Mouse (Mus musculus): ENCODE measurements around the gene Aloxe3. TPM values are rescaled to one million over a fixed set of nuclear protein-coding genes. Genes with fewer than 3 reads are reported as not detected.

Aloxe3 gene
- polyA plus RNA-seq, 1 experiment from 2014 or later, result 8.1 TPM

GRCm38 (mm10) chr11:69125041-69125851 lies 450 bp upstream of the Aloxe3 start:
- no peaks in the 10 kb centered on the region for H3K27me3 ChIP-seq (replicated peaks; ENCODE audit: control insufficient read depth, insufficient read depth, low read length)
- H3K4me3 ChIP-seq (ENCODE audit: low read length), result peak overlapping the region; percentile 47
- H3K36me3 ChIP-seq (ENCODE audit: control insufficient read depth, insufficient read depth, low read length), result no peaks in the 10 kb centered on the region
- H3K27ac ChIP-seq (ENCODE audit: low read depth, low read length), result peak overlapping the region; percentile 49
- H3K4me2 ChIP-seq (ENCODE audit: low read length), result peak overlapping the region; percentile 59
- no peaks in the 10 kb centered on the region for H3K9me3 ChIP-seq (ENCODE audit: control insufficient read depth, low read length)
- ATAC-seq, result peak; percentile 53
- WGBS, result under 1% methylated on average over 24 of the region's 24 CpGs
- peak overlapping the region; percentile 55 for H3K9ac ChIP-seq (ENCODE audit: low read depth, low read length)
- peaks cover 7% of the 10 kb centered on the region for H3K4me1 ChIP-seq (ENCODE audit: control insufficient read depth, insufficient read depth, low read depth, low read length)

DNA sequence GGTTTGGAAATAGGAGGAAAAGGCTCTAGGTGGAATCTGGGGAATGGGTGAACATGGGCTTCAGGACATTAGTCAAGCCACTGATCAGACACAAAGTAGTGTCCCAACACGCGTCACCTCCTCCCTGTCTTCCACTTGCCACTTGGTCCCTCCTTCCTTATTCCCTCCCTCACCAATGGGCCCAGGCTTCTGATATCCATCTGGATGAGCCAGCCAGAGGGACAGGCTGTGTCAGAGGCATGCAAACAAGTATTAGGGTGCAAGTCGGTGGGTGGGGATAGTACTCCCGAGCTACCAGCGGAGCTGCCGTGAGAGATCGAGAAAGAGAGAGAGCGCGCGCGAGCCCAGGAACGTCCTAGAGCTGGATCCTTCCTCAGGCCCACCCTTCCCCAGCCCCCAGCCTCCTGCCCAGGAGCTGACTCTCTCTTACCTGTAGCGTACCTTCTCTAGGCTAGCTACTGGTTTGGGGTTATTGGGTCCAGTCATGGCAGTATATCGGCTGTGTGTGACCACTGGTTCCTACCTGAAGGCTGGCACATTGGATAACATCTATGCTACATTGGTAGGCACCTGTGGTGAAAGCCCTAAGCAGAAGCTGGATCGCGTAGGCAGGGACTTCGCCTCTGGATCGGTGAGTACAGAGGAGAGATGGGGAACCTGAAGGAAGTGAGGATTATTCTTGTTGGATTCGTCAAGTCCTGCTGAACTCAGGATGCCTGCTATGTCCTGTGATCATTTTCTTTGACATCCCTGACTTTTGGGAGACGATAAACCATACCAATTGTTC lies 416 bp downstream of the Aloxe3 start:
- 8% methylated on average over 20 of the region's 20 CpGs for WGBS
- H3K27me3 ChIP-seq (replicated peaks; ENCODE audit: control insufficient read depth, insufficient read depth, low read length), result no peaks in the 10 kb centered on the region
- peak overlapping the region; percentile 55 for H3K9ac ChIP-seq (ENCODE audit: low read depth, low read length)
- H3K36me3 ChIP-seq (ENCODE audit: control insufficient read depth, insufficient read depth, low read length), result no peaks in the 10 kb centered on the region
- H3K4me1 ChIP-seq (ENCODE audit: control insufficient read depth, insufficient read depth, low read depth, low read length), result no peaks in the 10 kb centered on the region
- ATAC-seq, result no peak
- H3K4me2 ChIP-seq (ENCODE audit: low read length), result peak overlapping the region; percentile 59
- H3K9me3 ChIP-seq (ENCODE audit: control insufficient read depth, low read length), result no peaks in the 10 kb centered on the region
- peak overlapping the region; percentile 49 for H3K27ac ChIP-seq (ENCODE audit: low read depth, low read length)
- H3K4me3 ChIP-seq (ENCODE audit: low read length), result peak overlapping the region; percentile 47

- ATAC-seq, result no peak
- Histone ChIP-seq H3K9ac (ENCODE audit: low read depth, low read length) (peak overlapping the region; percentile 55; the same call in 1 of the 2 replicates), H3K27ac (ENCODE audit: low read depth, low read length) (no peak overlapping the region), H3K27me3 (replicated peaks; ENCODE audit: control insufficient read depth, insufficient read depth, low read length) (no peaks in the 10 kb centered on the region), H3K9me3 (ENCODE audit: control insufficient read depth, low read length) (no peaks in the 10 kb centered on the region), H3K4me1 (ENCODE audit: control insufficient read depth, insufficient read depth, low read depth, low read length) (no peaks in the 10 kb centered on the region), H3K4me2 (ENCODE audit: low read length) (peak overlapping the region; percentile 59), H3K4me3 (ENCODE audit: low read length) (peak overlapping the region; percentile 47), H3K36me3 (ENCODE audit: control insufficient read depth, insufficient read depth, low read length) (no peaks in the 10 kb centered on the region)
- WGBS, result 74% methylated on average over 2 of the region's 2 CpGs
These were observed 1.0 kb downstream of the Aloxe3 start for GRCm38 (mm10) chr11:69126706-69127095.

DNA sequence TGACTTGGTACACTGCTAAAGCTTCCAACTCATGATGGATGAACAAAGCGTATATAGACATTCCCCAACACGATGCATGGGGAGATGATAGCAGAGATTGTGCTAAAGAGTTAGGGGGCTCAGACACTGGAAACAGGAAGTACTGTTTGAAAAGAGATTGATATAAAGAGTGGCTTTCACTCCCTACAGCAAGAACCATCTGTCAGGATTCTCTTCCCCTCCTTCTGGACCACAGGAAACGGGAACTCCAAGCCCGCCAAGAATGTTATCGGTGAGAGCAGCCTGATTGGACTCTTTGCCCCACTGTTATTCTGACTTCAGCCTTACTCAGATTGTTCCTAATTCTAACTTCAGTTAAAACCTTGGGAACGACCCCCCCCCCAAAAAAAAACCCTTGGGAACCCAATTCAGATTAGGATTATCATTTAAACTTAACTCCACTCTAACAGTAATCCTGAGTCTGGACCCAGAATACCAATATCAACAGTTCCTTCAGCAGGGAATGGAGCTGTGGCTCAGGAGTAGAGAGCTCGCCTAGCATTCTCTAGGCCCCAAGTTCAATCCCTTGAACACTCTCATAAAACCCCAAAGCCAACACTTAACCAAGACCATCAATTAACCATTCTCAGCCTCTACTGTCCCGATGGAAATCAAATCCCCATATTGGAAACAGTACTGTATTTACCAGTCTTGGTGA lies 2.9 kb downstream of the Aloxe3 start:
- Histone ChIP-seq H3K27ac (ENCODE audit: low read depth, low read length) (no peak overlapping the region), H3K4me2 (ENCODE audit: low read length) (no peak overlapping the region), H3K9me3 (ENCODE audit: control insufficient read depth, low read length) (no peaks in the 10 kb centered on the region), H3K4me3 (ENCODE audit: low read length) (no peak overlapping the region), H3K36me3 (ENCODE audit: control insufficient read depth, insufficient read depth, low read length) (no peaks in the 10 kb centered on the region), H3K4me1 (ENCODE audit: control insufficient read depth, insufficient read depth, low read depth, low read length) (0 out of 2 replicates have a peak, but pooled peaks cover under 1% of the 10 kb centered on the region), H3K27me3 (replicated peaks; ENCODE audit: control insufficient read depth, insufficient read depth, low read length) (no peaks in the 10 kb centered on the region), H3K9ac (ENCODE audit: low read depth, low read length) (no peak overlapping the region)
- WGBS, result 74% methylated on average over 8 of the region's 8 CpGs
- ATAC-seq, result no peak

- Histone ChIP-seq H3K9ac (ENCODE audit: low read depth, low read length) (peak overlapping the region; percentile 64), H3K27ac (ENCODE audit: low read depth, low read length) (peak overlapping the region; percentile 42; the same call in 1 of the 2 replicates), H3K4me2 (ENCODE audit: low read length) (peak overlapping the region; percentile 68), H3K27me3 (replicated peaks; ENCODE audit: control insufficient read depth, insufficient read depth, low read length) (no peaks in the 10 kb centered on the region), H3K4me3 (ENCODE audit: low read length) (peak overlapping the region; percentile 44), H3K4me1 (ENCODE audit: control insufficient read depth, insufficient read depth, low read depth, low read length) (0 out of 2 replicates have a peak, but pooled peaks cover 3% of the 10 kb centered on the region), H3K9me3 (ENCODE audit: control insufficient read depth, low read length) (no peaks in the 10 kb centered on the region), H3K36me3 (ENCODE audit: control insufficient read depth, insufficient read depth, low read length) (no peaks in the 10 kb centered on the region)
- ATAC-seq, result peak; percentile 38; the same call in 1 of the 2 replicates
- 17% methylated on average over 5 of the region's 5 CpGs for WGBS
These were observed 7.8 kb downstream of the Aloxe3 start for GRCm38 (mm10) chr11:69133566-69133922.

DNA sequence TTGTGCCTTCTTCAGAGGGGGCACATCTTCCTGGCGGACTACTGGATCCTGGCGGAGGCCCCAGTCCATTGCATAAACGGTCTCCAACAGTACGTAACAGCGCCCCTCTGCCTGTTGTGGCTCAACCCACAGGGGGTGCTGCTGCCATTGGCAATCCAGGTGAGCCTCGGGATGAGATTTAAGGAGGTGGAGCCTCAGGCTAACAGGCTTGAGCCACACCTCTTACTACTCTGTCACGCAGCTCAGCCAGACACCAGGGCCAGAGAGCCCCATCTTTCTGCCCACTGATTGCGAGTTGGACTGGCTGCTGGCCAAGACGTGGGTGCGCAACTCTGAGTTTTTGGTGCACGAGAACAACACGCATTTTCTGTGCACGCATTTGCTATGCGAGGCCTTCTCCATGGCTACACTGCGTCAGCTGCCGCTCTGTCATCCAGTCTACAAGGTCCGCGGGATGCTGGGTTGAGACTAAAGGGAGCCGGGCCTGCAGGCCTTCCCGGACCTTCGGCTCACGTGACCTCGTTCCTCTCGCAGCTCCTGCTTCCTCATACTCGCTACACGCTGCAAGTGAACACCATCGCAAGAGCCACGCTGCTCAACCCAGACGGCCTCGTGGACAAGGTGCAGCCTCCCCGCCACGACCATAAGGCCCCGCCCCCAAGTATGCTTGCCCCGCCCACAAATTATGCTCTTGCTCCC lies 8.4 kb downstream of the Aloxe3 start:
- 0 out of 2 replicates have a peak, but pooled peaks cover 3% of the 10 kb centered on the region for H3K4me1 ChIP-seq (ENCODE audit: control insufficient read depth, insufficient read depth, low read depth, low read length)
- H3K9me3 ChIP-seq (ENCODE audit: control insufficient read depth, low read length), result no peaks in the 10 kb centered on the region
- peak overlapping the region; percentile 42; the same call in 1 of the 2 replicates for H3K27ac ChIP-seq (ENCODE audit: low read depth, low read length)
- H3K36me3 ChIP-seq (ENCODE audit: control insufficient read depth, insufficient read depth, low read length), result no peaks in the 10 kb centered on the region
- peak overlapping the region; percentile 44 for H3K4me3 ChIP-seq (ENCODE audit: low read length)
- H3K4me2 ChIP-seq (ENCODE audit: low read length), result peak overlapping the region; percentile 68
- ATAC-seq, result peak; percentile 84
- peak overlapping the region; percentile 64 for H3K9ac ChIP-seq (ENCODE audit: low read depth, low read length)
- 2% methylated on average over 34 of the region's 34 CpGs for WGBS
- H3K27me3 ChIP-seq (replicated peaks; ENCODE audit: control insufficient read depth, insufficient read depth, low read length), result no peaks in the 10 kb centered on the region

- WGBS, result 39% methylated on average over 8 of the region's 8 CpGs
- Histone ChIP-seq H3K27ac (ENCODE audit: low read depth, low read length) (no peak overlapping the region), H3K36me3 (ENCODE audit: control insufficient read depth, insufficient read depth, low read length) (no peaks in the 10 kb centered on the region), H3K9ac (ENCODE audit: low read depth, low read length) (peak overlapping the region; percentile 64), H3K4me2 (ENCODE audit: low read length) (peak overlapping the region; percentile 68), H3K4me3 (ENCODE audit: low read length) (peak overlapping the region; percentile 44), H3K27me3 (replicated peaks; ENCODE audit: control insufficient read depth, insufficient read depth, low read length) (no peaks in the 10 kb centered on the region), H3K9me3 (ENCODE audit: control insufficient read depth, low read length) (no peaks in the 10 kb centered on the region), H3K4me1 (ENCODE audit: control insufficient read depth, insufficient read depth, low read depth, low read length) (0 out of 2 replicates have a peak, but pooled peaks cover 3% of the 10 kb centered on the region)
- no peak; the same call in 1 of the 2 replicates for ATAC-seq
These were observed 8.9 kb downstream of the Aloxe3 start for GRCm38 (mm10) chr11:69134622-69134968.

DNA sequence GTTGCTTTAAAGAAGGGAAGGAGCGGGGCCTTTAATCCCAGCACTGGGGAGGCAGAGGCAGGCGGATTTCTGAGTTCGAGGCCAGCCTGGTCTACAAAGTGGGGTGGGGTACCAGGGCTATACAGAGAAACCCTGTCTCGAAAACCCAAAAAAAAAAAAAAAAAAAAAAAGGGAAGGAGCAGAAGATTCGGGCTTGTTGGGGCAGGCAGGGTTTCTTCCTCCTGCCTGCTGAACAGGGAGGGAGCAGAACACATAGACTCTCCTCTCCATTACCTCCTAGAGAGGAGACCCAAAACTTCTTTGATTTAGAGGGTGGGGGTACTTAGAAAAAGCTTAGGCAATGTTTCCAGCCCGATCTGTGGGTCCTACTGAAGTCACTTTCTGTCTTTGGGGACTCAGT lies 9.7 kb downstream of the Aloxe3 start:
- Histone ChIP-seq H3K27me3 (replicated peaks; ENCODE audit: control insufficient read depth, insufficient read depth, low read length) (no peaks in the 10 kb centered on the region), H3K4me1 (ENCODE audit: control insufficient read depth, insufficient read depth, low read depth, low read length) (0 out of 2 replicates have a peak, but pooled peaks cover 3% of the 10 kb centered on the region), H3K36me3 (ENCODE audit: control insufficient read depth, insufficient read depth, low read length) (no peaks in the 10 kb centered on the region), H3K4me3 (ENCODE audit: low read length) (no peak overlapping the region), H3K9ac (ENCODE audit: low read depth, low read length) (no peak overlapping the region), H3K4me2 (ENCODE audit: low read length) (no peak overlapping the region), H3K9me3 (ENCODE audit: control insufficient read depth, low read length) (no peaks in the 10 kb centered on the region), H3K27ac (ENCODE audit: low read depth, low read length) (no peak overlapping the region)
- no peak for ATAC-seq
- 88% methylated on average over 6 of the region's 6 CpGs for WGBS
